Mouse (Mus musculus): Measurements from ENCODE around the gene A26c2. TPM values are rescaled to one million over a fixed set of nuclear protein-coding genes. Genes with fewer than 3 reads are reported as not detected.

The A26c2 gene
- not detected in 2 replicates for polyA plus RNA-seq (2015; fragmentation: Nextera tagmentation; extraction: Ambion mirVana)

GRCm38 (mm10) chr7:62823573-62823972 lies at the start of gene A26c2:
TSS of gene A26c2 (minus strand) at chr7:62823673.
- no peak for ATAC-seq
- H3K27me3 ChIP-seq (replicated peaks; ENCODE audit: control insufficient read depth, insufficient read depth, low read length) = no peaks in the 10 kb centered on the region
- H3K9ac ChIP-seq (ENCODE audit: low read depth, low read length) = no peak within 1 kb of the TSS
- WGBS = 79% methylated on average over 7 of the region's 7 CpGs
- no peaks in the 10 kb centered on the region for H3K4me1 ChIP-seq (ENCODE audit: control insufficient read depth, insufficient read depth, low read depth, low read length)
- H3K27ac ChIP-seq (ENCODE audit: low read depth, low read length) = no peak within 1 kb of the TSS
- no peak within 1 kb of the TSS for H3K4me2 ChIP-seq (ENCODE audit: low read length)
- H3K4me3 ChIP-seq (ENCODE audit: low read length) = no peak within 1 kb of the TSS
- no peaks in the 10 kb centered on the region for H3K36me3 ChIP-seq (ENCODE audit: control insufficient read depth, insufficient read depth, low read length)
- H3K9me3 ChIP-seq (ENCODE audit: control insufficient read depth, low read length) = no peaks in the 10 kb centered on the region

GRCm38 (mm10) chr7:62851471-62851870 lies 28.0 kb upstream of the A26c2 start:
- H3K36me3 ChIP-seq (ENCODE audit: control insufficient read depth, insufficient read depth, low read length) = no peaks in the 10 kb centered on the region
- ATAC-seq = no peak
- H3K27me3 ChIP-seq (replicated peaks; ENCODE audit: control insufficient read depth, insufficient read depth, low read length) = no peaks in the 10 kb centered on the region
- no peak overlapping the region for H3K9ac ChIP-seq (ENCODE audit: low read depth, low read length)
- H3K9me3 ChIP-seq (ENCODE audit: control insufficient read depth, low read length) = peaks cover 6% of the 10 kb centered on the region
- no peak overlapping the region for H3K4me2 ChIP-seq (ENCODE audit: low read length)
- H3K4me1 ChIP-seq (ENCODE audit: control insufficient read depth, insufficient read depth, low read depth, low read length) = no peaks in the 10 kb centered on the region
- H3K27ac ChIP-seq (ENCODE audit: low read depth, low read length) = no peak overlapping the region
- no peak overlapping the region for H3K4me3 ChIP-seq (ENCODE audit: low read length)

Measured in hindbrain, embryonic 16.5 days (tissue).